Mouse (Mus musculus) testis, postnatal 14 days (tissue): ENCODE measurements around the gene Myl3.
A peak's percentile ranks its signal among the peaks of the same experiment; 100 is the strongest.

ENCODE experiments used
- DNase-seq: peaks from one replicate; pipeline ENCODE4 v3.0.0; 2021; ENCODE audit warnings: low spot score

Myl3 gene

DNA sequence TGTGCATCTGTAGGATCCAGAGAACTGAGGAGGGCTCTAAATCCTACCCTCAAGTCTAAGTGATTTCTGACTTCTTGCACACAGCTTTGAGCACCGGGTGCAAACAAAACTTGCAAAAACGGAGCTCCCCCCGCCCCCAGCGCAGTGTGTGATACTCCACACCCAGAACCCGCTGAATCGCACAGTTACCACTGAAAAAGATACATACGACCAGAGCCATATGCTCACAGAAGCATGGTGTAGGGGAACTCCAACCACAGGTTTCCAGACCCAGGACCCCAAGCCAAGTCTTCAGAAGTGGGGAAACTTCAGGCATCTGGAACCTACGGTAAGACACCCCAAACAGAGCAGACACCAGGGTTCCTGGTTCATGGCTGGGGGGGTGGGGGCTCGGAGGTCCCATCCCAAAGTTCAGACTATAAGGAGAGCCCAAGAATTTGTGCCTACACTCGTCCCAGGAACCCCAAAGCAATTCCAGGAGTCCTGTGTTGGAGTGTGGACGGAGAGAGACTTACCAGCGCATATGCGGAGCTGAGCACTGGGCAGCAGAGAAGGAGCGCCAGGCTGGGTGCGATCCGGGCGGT is at the start of gene Myl3:
Gene Myl3 (plus strand): TSS at position 151 of the 584 bp plus-strand sequence.
- no peak for DNase-seq

GRCm38 (mm10) chr9:110695165-110695755 is 46.4 kb upstream of the Myl3 start:
- no peak for DNase-seq

- no peak for DNase-seq
Observed at GRCm38 (mm10) chr9:110696427-110696826, 45.2 kb upstream of the Myl3 start.

DNA sequence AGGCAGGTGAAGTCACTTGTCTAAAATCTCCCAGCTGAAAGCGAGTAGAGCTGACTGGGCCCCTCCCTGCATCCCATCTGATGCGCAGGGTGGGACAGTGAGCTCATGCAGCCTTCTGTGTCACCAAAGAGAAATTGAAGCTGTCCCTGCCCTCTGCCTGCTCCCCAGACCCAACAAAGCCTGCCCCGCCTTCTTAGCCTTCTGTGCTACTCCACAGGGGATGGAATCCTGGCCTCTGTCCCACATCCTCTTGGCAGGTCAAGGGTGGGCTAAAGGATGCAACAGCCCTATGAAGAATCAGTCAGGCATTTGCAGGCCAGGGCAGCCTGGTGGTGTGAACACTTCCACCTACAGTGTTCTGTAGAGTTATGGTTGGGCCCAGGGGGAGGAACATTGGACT is 44.2 kb upstream of the Myl3 start:
- no peak for DNase-seq

DNA sequence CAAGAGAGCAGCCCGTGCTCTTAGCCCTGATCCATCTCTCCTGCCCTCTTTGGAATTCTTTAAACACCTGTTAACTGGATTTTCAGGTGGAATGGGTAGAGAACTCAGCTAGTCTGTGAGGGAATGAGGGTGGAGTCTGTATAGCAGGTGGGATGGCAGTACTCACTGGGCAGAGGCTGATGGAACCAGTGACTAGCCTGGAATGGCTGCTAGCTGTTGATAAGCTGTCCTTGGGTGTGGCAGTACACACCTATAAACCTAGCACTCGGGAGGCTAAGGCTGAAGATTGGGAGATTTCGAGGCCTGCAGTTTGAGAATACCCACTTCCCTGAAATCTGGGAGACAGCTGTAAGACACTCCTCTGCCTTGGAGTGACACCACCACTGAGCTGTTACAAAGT is 42.1 kb upstream of the Myl3 start:
- no peak for DNase-seq

GRCm38 (mm10) chr9:110701114-110702032 is 40.3 kb upstream of the Myl3 start:
- no peak for DNase-seq

- DNase-seq, result no peak
Observed at GRCm38 (mm10) chr9:110702848-110703247, 38.8 kb upstream of the Myl3 start.

- DNase-seq, result no peak
Observed at GRCm38 (mm10) chr9:110703951-110704350, 37.7 kb upstream of the Myl3 start.

- DNase-seq, result no peak
Observed at GRCm38 (mm10) chr9:110706784-110707183, 34.9 kb upstream of the Myl3 start.

- DNase-seq, result peak; percentile 59
Observed at GRCm38 (mm10) chr9:110709640-110710258, 31.9 kb upstream of the Myl3 start.

- DNase-seq, result no peak
Observed at GRCm38 (mm10) chr9:110711532-110711931, 30.1 kb upstream of the Myl3 start.

DNA sequence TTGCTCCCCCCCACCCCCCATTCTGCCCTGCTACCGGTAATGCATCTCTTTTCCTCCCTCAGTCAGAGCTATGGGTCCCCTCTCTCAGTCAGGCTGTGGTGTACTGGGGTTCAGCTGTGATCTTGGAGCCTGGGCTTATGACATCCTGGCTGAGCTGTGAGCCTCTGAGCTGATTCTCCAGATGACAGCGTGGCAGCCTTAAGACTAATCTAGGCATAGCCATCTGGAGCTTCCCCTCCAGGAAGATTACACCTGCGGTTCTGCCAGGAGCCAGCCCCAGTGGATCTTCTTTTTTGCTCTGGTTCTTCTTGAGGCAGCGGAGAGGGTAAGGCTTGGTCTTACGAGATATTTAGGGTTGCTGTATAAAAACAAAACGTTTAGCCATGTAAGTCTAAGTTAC is 29.7 kb upstream of the Myl3 start:
- no peak for DNase-seq

GRCm38 (mm10) chr9:110712545-110712944 is 29.1 kb upstream of the Myl3 start:
- DNase-seq, result no peak

DNA sequence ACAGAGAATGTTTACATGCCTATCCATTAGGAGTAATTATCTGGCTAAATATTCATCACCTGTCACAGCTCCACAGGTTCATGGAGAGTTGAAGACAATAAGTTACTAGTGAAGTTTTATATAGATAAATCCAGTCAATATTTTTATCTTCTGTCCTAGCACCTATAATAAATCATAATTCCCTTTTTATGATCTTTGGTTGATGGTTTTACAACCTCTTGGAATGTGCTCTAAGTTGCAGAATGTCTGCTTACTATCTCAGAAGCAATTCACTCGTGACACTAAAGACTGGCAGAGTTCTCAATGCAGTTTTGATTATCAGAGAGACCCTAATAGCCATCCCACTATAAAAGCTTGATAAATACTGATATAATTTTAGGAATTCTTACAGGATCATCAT is 28.3 kb upstream of the Myl3 start:
- DNase-seq, result no peak

DNA sequence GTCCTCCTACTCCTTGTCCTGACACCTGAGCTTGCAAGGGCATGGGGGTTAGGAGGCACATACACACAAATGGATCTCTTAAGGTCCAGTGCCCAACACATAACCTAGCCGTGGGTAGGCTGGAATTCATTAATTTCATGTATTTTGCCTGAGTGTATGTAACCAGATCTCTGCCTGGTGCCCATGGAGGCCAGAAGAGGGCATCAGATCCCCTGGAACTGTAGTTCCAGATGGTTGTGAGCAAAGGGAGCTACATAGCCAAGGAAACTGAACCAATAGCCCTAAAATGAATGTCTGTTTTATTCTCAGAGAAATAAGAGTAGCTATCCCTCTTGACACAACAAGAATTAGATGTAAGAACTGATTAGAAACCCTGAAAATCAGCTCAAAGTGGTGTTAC is 26.2 kb upstream of the Myl3 start:
- no peak for DNase-seq

- no peak for DNase-seq
Observed at GRCm38 (mm10) chr9:110716775-110717174, 24.9 kb upstream of the Myl3 start.

GRCm38 (mm10) chr9:110718071-110718470 is 23.6 kb upstream of the Myl3 start:
- no peak for DNase-seq

DNA sequence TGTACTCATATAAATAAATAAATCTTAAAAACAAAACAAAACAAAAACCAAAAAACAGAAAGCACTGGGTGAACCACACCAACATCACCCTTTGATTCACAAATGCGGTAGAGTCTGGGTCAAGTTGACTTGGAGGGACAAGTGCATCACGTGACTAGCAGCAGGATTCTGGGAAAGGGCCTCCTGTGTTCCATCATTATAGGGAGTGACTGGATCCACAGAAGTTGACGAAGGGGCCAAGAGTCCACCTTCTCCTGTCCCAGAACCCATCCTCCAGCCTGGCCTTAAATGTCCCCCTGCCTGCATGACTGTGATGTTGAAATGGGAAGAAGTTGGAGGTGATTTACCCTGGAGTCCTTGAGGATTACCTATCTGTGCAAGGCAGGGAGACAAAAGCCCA is 22.9 kb upstream of the Myl3 start:
- DNase-seq, result no peak

GRCm38 (mm10) chr9:110719977-110720376 is 21.7 kb upstream of the Myl3 start:
- DNase-seq, result no peak

DNA sequence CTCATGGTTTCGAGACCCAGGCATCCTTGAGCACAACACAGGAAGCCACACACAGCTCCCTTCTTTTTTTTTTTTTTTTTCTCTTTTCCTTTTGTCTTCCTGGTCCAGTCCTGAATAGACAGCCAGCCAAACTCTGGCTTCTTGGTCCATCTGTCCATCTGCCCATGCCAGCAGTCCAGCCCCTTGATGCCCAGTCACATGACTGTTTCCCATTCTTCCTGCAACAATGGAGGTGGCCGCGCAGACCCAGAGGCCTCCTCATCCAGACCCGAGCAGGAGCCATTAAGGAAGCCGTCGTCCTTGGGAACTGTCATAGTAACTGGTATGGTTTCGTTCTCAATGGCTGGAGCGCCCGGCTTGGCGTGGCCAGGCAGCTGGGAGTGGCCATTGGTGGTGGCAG is 19.6 kb upstream of the Myl3 start:
- no peak for DNase-seq

DNA sequence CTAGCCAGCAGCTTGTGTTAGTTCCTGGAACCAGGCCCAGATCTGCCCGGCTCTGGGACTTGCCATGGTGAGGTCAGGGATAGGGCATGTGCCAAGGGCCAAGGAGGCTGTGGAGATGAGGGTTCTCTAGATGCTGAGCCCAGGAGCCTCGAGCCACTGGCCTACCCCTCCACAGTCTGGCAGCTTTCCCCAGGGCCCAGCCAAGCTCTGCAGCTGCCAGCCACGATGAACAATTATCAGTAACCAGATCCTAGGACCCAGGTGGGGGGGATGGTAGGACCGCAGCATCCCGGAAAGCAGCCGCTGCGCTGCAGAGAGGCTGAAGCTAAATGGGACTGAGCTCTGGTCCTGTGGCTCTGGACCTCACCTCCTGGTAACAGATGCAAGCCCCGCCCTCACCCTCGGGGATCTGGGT is 15.9 kb upstream of the Myl3 start:
- DNase-seq, result peak; percentile 59

DNA sequence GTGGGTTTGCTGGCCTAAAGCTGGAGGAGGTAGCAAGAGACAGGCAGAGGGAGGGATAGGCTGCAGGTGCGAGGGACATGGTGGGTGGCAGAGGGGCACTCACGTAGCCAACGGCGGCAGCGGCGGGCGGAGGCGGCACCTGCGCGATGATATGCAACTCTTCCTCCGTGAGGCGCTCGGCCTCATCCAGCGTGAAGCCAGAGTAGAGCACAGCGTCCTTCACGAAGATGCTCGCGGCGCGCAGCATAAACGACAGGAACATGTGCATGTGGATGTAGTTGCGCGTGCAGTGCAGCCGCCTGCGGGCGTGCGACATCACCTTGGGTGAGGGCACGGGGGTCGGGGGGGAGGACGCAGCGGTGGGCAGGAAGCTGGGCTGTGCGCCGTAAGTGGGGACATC is 14.8 kb upstream of the Myl3 start:
- no peak for DNase-seq

DNA sequence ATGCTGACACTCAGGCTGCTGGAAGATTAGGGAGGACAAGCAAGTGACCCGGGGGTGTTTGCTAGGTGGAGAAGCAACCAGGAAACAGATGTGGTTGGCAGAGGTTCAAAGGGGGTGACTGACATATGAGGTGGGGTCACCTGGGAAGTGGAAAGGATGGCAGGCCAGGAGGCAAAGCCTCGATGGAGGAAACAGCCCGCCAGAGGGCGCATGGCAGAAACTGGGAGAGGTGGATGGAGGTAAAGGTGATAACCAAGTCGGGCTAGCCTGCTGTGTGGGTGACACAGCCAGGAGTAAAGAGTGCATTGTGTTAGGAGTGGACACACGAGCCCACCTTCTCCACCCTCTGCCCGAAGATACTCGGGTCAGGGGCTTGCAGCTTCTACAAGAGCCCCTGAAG is 11.8 kb upstream of the Myl3 start:
- no peak for DNase-seq
